Mouse (Mus musculus) lung, postnatal 0 days (tissue): ENCODE data around the gene Wdr66.

Experiments
- CTCF ChIP-seq: IDR thresholded peaks from 2 replicates; pipeline ENCODE4 v1.5.1; 2016; ENCODE audit warnings: antibody characterized with exemption, mild to moderate bottlenecking
- EP300 ChIP-seq: IDR thresholded peaks from 2 replicates; pipeline ENCODE4 v1.6.1; 2016; ENCODE audit warnings: antibody characterized with exemption, mild to moderate bottlenecking, control low read depth

GRCm38 (mm10) chr5:123272927-123273326 lies 21.0 kb downstream of the Wdr66 start:
- no peak for TF ChIP-seq CTCF
- TF ChIP-seq EP300: no peak
